Comparison of ENCODE assay signal across 16 mouse cellular contexts in the genomic region with DNA sequence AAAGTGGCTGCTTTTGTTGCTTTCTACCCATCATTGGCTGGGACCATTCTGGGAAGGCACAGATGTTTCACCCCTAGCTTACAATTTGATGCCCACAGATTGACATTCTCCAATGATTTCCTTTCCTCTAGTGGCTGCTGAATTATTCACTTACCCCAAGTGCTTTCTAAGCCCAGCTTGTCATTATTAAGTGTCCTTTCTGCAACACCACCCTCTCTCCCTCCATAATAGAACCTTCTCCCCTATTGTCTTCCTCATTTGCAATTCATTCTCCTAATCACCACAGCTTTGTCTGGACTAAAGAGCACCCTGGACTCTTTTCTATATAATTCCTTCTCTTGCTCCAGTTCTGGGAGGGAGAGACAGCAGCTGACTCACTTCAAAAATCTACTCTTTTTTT.
DNase-seq lines count a peak whose midpoint lies in the region; ATAC-seq lines count a peak whose summit lies in the region.
"Had no signal": no experiment of that assay in that cellular context is flagged by ENCODE, and none has a peak within 500 bp of the region (broad histone marks: within the 10 kb centered on the region; RNA-seq: fewer than 3 reads in every experiment).

No protein-coding gene starts in this region.

- ATAC-seq in forebrain, embryonic 15.5 days (replicated peaks), result peak; percentile 94
- peak; percentile 82 for ATAC-seq in midbrain, embryonic 14.5 days (ENCODE audit: low FRiP score, low TSS enrichment)
- ATAC-seq in kidney, embryonic 15.5 days (replicated peaks; ENCODE audit: low FRiP score), result no peak
- ATAC-seq: lung, postnatal 0 days had no signal

- no peak overlapping the region for H3K4me3 ChIP-seq in forebrain, embryonic 15.5 days
- no peak overlapping the region for H3K4me3 ChIP-seq in midbrain, embryonic 14.5 days (replicated peaks; ENCODE audit: low read depth, low read length)
- no peak overlapping the region for H3K4me3 ChIP-seq in kidney, embryonic 15.5 days (replicated peaks)
- H3K4me3 ChIP-seq: heart, embryonic 15.5 days; limb, embryonic 10.5 days; liver, embryonic 13.5 days; megakaryocyte, embryonic 14.5 days had no signal

- H3K4me1 ChIP-seq in forebrain, embryonic 15.5 days, result peaks cover 8% of the 10 kb centered on the region
- H3K4me1 ChIP-seq in midbrain, embryonic 14.5 days (ENCODE audit: control insufficient read depth, insufficient read depth, low read length), result peaks cover 5% of the 10 kb centered on the region; the same call in 1 of the 2 replicates
- no peaks in the 10 kb centered on the region for H3K4me1 ChIP-seq in kidney, embryonic 15.5 days
- H3K4me1 ChIP-seq: heart, embryonic 15.5 days; limb, embryonic 10.5 days; liver, embryonic 13.5 days; megakaryocyte, embryonic 14.5 days had no signal

- H3K4me2 ChIP-seq in forebrain, embryonic 15.5 days (replicated peaks), result no peak overlapping the region
- no peak overlapping the region for H3K4me2 ChIP-seq in midbrain, embryonic 14.5 days (ENCODE audit: low read length)
- no peak overlapping the region for H3K4me2 ChIP-seq in kidney, embryonic 15.5 days
- H3K4me2 ChIP-seq: heart, embryonic 15.5 days; liver, embryonic 13.5 days had no signal

- H3K36me3 ChIP-seq in forebrain, embryonic 15.5 days, result no peaks in the 10 kb centered on the region
- no peaks in the 10 kb centered on the region for H3K36me3 ChIP-seq in midbrain, embryonic 14.5 days (ENCODE audit: control insufficient read depth, insufficient read depth, low read length)
- H3K36me3 ChIP-seq in kidney, embryonic 15.5 days, result no peaks in the 10 kb centered on the region
- H3K36me3 ChIP-seq: heart, embryonic 15.5 days; limb, embryonic 10.5 days; liver, embryonic 13.5 days had no signal

- H3K9me3 ChIP-seq in forebrain, embryonic 15.5 days, result no peaks in the 10 kb centered on the region
- no peaks in the 10 kb centered on the region for H3K9me3 ChIP-seq in midbrain, embryonic 14.5 days (ENCODE audit: control insufficient read depth, low read length)
- no peaks in the 10 kb centered on the region for H3K9me3 ChIP-seq in kidney, embryonic 15.5 days (replicated peaks)
- H3K9me3 ChIP-seq: heart, embryonic 15.5 days; limb, embryonic 10.5 days; liver, embryonic 13.5 days; megakaryocyte, embryonic 14.5 days had no signal

- DNase-seq in embryo, embryonic 10 days (ENCODE audit: low spot score), result peak; percentile 9
- no peak for DNase-seq in embryo, embryonic 9.5 days (ENCODE audit: extremely low spot score)
- peak; percentile 74 for DNase-seq in ES-CJ7 (ENCODE audit: low read depth, low spot score)
- peak; percentile 49 for DNase-seq in midbrain, embryonic 14.5 days
- no peak for DNase-seq in spleen, postnatal 10 days (ENCODE audit: low spot score in 2 of 2)
- DNase-seq in cerebellum, adult 11-12 months, result no peak
- DNase-seq: adrenal gland, postnatal 10 days; cerebellum, postnatal 36 days; kidney, adult 9 months; liver, embryonic 13.5 days had no signal

- no peaks in the 10 kb centered on the region for H3K27me3 ChIP-seq in forebrain, embryonic 15.5 days
- no peaks in the 10 kb centered on the region for H3K27me3 ChIP-seq in midbrain, embryonic 14.5 days (ENCODE audit: control insufficient read depth, insufficient read depth, low read length)
- H3K27me3 ChIP-seq in kidney, embryonic 15.5 days, result no peaks in the 10 kb centered on the region
- H3K27me3 ChIP-seq: heart, embryonic 15.5 days; liver, embryonic 13.5 days; megakaryocyte, embryonic 14.5 days had no signal

- H3K9ac ChIP-seq in forebrain, embryonic 15.5 days (replicated peaks), result no peak overlapping the region
- no peak overlapping the region for H3K9ac ChIP-seq in midbrain, embryonic 14.5 days (replicated peaks; ENCODE audit: low read length)
- H3K9ac ChIP-seq in kidney, embryonic 15.5 days, result no peak overlapping the region
- H3K9ac ChIP-seq: heart, embryonic 15.5 days; liver, embryonic 13.5 days had no signal

- peak overlapping the region; percentile 21; the same call in 1 of the 2 replicates for H3K27ac ChIP-seq in forebrain, embryonic 15.5 days (replicated peaks)
- H3K27ac ChIP-seq in midbrain, embryonic 14.5 days (replicated peaks; ENCODE audit: low read depth, low read length), result peak overlapping the region; percentile 52; the same call in 1 of the 2 replicates
- H3K27ac ChIP-seq in kidney, embryonic 15.5 days, result no peak overlapping the region
- H3K27ac ChIP-seq: heart, embryonic 15.5 days; limb, embryonic 10.5 days; liver, embryonic 13.5 days had no signal

Comparison
In these comparisons a context has a peak if more than half of its experiments do, and no peak if none do; other contexts are left out.
1. DNase-seq: peak in embryo, embryonic 10 days (single experiment), ES-CJ7 (single experiment) and midbrain, embryonic 14.5 days (single experiment); none in embryo, embryonic 9.5 days (single experiment), spleen, postnatal 10 days (0 of 2) and cerebellum, adult 11-12 months (single experiment).